Mouse (Mus musculus) C2C12 (cell line): Measurements from ENCODE around the gene Kcnc4. TPM values are rescaled to one million over a fixed set of nuclear protein-coding genes. Genes with fewer than 3 reads are reported as not detected.

Source experiments
- H3K27me3 ChIP-seq: one replicate; pipeline ENCODE4 v1.6.1; 2011; ENCODE audit not compliant: control insufficient read depth, insufficient read depth, insufficient read length
- H3K36me3 ChIP-seq: one replicate; pipeline ENCODE4 v1.6.1; 2011; ENCODE audit not compliant: control insufficient read depth, insufficient read depth
- H3K4me3 ChIP-seq: one replicate; pipeline ENCODE4 v1.5.1; 2011; ENCODE audit warnings: mild to moderate bottlenecking, control low read depth; ENCODE audit not compliant: poor library complexity, insufficient read depth, severe bottlenecking
- H3K79me2 ChIP-seq: one replicate; pipeline ENCODE4 v1.6.1; 2011; ENCODE audit not compliant: control insufficient read depth, insufficient read depth
- H3K79me3 ChIP-seq: one replicate; pipeline ENCODE4 v1.6.1; 2011; ENCODE audit warnings: low read depth, control low read depth
- H3ac ChIP-seq: one replicate; pipeline ENCODE3; 2011; ENCODE audit warnings: low read depth; ENCODE audit not compliant: control insufficient read depth, insufficient read length
- CEBPB ChIP-seq: IDR thresholded peaks from one replicate; pipeline ENCODE4 v1.6.1; 2011; ENCODE audit warnings: low read depth, mild to moderate bottlenecking, control low read depth, moderate library complexity
- CTCF ChIP-seq: IDR thresholded peaks from one replicate; pipeline ENCODE4 v1.5.1; 2011; ENCODE audit not compliant: control insufficient read depth, insufficient read depth, insufficient read length
- FOSL1 ChIP-seq: IDR thresholded peaks from one replicate; pipeline ENCODE4 v1.8.0; 2011; ENCODE audit warnings: mild to moderate bottlenecking, low read length; ENCODE audit not compliant: poor library complexity, insufficient read depth, severe bottlenecking
- MAX ChIP-seq: IDR thresholded peaks from one replicate; pipeline ENCODE4 v1.6.1; 2011; ENCODE audit warnings: mild to moderate bottlenecking, control low read depth
- MYOD1 ChIP-seq: IDR thresholded peaks from one replicate; pipeline ENCODE4 v1.6.1; 2011; ENCODE audit warnings: low read depth; ENCODE audit not compliant: control insufficient read depth, insufficient read length
- MYOG ChIP-seq: IDR thresholded peaks from one replicate; pipeline ENCODE4 v1.6.1; 2011; ENCODE audit not compliant: control insufficient read depth, insufficient read length; ENCODE audit errors: extremely low read depth
- USF1 ChIP-seq: IDR thresholded peaks from one replicate; pipeline ENCODE4 v1.6.1; 2011; ENCODE audit warnings: low read depth, mild to moderate bottlenecking, control low read depth, moderate library complexity
- polyA plus RNA-seq: library from polyadenylated mRNA; unstranded; fragments of >200 nt; fragmentation: generic; extraction: Trizol; gene quantifications from one replicate; pipeline ENCODE4 v1.2.1, GENCODE M21; 2012; ENCODE audit warnings: missing spikeins

Kcnc4 gene
- polyA plus RNA-seq, 1 experiment = not detected

DNA sequence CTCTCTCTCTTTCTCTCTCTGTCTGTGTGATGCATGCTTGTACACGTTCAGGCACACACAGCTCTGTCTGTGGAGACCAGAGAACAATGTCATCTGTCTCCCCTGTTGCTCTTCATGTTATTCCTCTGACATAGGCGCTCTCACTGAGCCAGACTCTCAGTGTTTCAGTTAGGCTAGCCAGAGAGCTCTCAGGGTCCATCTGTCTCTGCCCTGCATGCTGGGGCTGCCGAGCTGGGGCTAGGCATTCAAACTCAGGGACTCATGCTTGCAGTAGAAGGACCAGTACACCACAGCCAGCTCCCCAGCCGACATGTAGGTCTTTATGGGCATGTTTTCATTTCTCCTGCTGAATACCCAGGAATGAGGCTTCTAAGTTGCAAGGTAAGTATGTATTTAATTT lies 68.2 kb downstream of the Kcnc4 start:
- Histone ChIP-seq H3K79me2 (no peaks in the 10 kb centered on the region), H3ac (no peak overlapping the region), H3K4me3 (no peak overlapping the region), H3K36me3 (no peaks in the 10 kb centered on the region), H3K79me3 (no peaks in the 10 kb centered on the region), H3K27me3 (peaks cover 42% of the 10 kb centered on the region)
- TF ChIP-seq MYOD1 (no peak), CEBPB (no peak), FOSL1 (no peak), USF1 (no peak), MAX (no peak), MYOG (no peak), CTCF (no peak)

Other genes with a start within 250 kb of the Kcnc4 start
- gene Cym, start 237.8 kb downstream of the Kcnc4 start, polyA plus RNA-seq = not detected
- gene A630076J17Rik, start 228.9 kb downstream of the Kcnc4 start, polyA plus RNA-seq = 0.02 TPM
- gene Prok1, start 219.8 kb downstream of the Kcnc4 start, polyA plus RNA-seq = not detected
- gene Lamtor5, start 180.7 kb downstream of the Kcnc4 start, polyA plus RNA-seq = 163 TPM
- gene Slc16a4, start 168.3 kb downstream of the Kcnc4 start, polyA plus RNA-seq = 0.20 TPM
- gene Rbm15, start 125.9 kb downstream of the Kcnc4 start, polyA plus RNA-seq = 7.2 TPM
- gene Slc6a17, start 58.5 kb upstream of the Kcnc4 start, polyA plus RNA-seq = 3.2 TPM
- gene Ubl4b, start 95.5 kb upstream of the Kcnc4 start, polyA plus RNA-seq = not detected
- gene Alx3, start 135.5 kb upstream of the Kcnc4 start, polyA plus RNA-seq = not detected
- gene Gm10961, start 171.8 kb upstream of the Kcnc4 start, polyA plus RNA-seq = not detected
- 35.2 TPM for gene Strip1, start 172.1 kb upstream of the Kcnc4 start, polyA plus RNA-seq
- 72.1 TPM for gene Ahcyl1, start 237.0 kb upstream of the Kcnc4 start, polyA plus RNA-seq